Mouse (Mus musculus) intestine, embryonic 16.5 days (tissue): ENCODE results near the gene Supt6. TPM values are rescaled to one million over a fixed set of nuclear protein-coding genes. Genes with fewer than 3 reads are reported as not detected.
A peak's percentile ranks its signal among the peaks of the same experiment; 100 is the strongest.

Experiments used
- ATAC-seq: fragments of 200-750 bp; cut with Nextera tagmentation; 2 replicates; pipeline ENCODE4 v1.8.0; 2017; ENCODE audit warnings: moderate TSS enrichment, moderate library complexity
- H3K27ac ChIP-seq: fragments of 300-500 bp; sonication (generic); 2 replicates; pipeline ENCODE4 v1.5.1; 2014; ENCODE audit warnings: mild to moderate bottlenecking, low read length
- H3K27me3 ChIP-seq: fragments of 300-500 bp; sonication (generic); replicated peaks from 2 replicates; pipeline ENCODE4 v1.6.1; 2014; ENCODE audit warnings: low read length, control low read depth, mixed read lengths; ENCODE audit not compliant: control insufficient read depth, insufficient read depth
- H3K36me3 ChIP-seq: fragments of 300-500 bp; sonication (generic); 2 replicates; pipeline ENCODE4 v1.6.1; 2014; ENCODE audit warnings: low read length, control low read depth; ENCODE audit not compliant: control insufficient read depth, insufficient read depth
- H3K4me1 ChIP-seq: fragments of 300-500 bp; sonication (generic); 2 replicates; pipeline ENCODE4 v1.6.1; 2014; ENCODE audit warnings: low read length, control low read depth, mixed read lengths; ENCODE audit not compliant: control insufficient read depth, insufficient read depth
- H3K4me2 ChIP-seq: fragments of 300-500 bp; sonication (generic); 2 replicates; pipeline ENCODE4 v1.6.1; 2014; ENCODE audit warnings: low read depth, low read length, control low read depth
- H3K4me3 ChIP-seq: fragments of 300-500 bp; sonication (generic); 2 replicates; pipeline ENCODE4 v1.5.1; 2014; ENCODE audit warnings: mild to moderate bottlenecking, low read length
- H3K9ac ChIP-seq: fragments of 300-500 bp; sonication (generic); 2 replicates; pipeline ENCODE4 v1.6.1; 2014; ENCODE audit warnings: low read depth, low read length
- H3K9me3 ChIP-seq: fragments of 300-500 bp; sonication (generic); 2 replicates; pipeline ENCODE4 v1.6.1; 2016; ENCODE audit warnings: low read length, control low read depth; ENCODE audit not compliant: control insufficient read depth
- WGBS: fragments of 180-500 bp; shearing (Covaris S2); extraction: QIAGEN DNeasy Blood & Tissue Kit; methylation state at CpG from one replicate; pipeline ENCODE4 v1.1.7; 2014; 5-methylcytosine and 5-hydroxymethylcytosine counted together
- polyA plus RNA-seq: library from polyadenylated mRNA; unstranded; fragments of >200 nt; fragmentation: Nextera tagmentation; extraction: Ambion mirVana; gene quantifications from 2 replicates; pipeline ENCODE4 v1.2.1, GENCODE M21; 2015

Gene Supt6
- polyA plus RNA-seq, 1 experiment from 2014 or later = 19.6 TPM

DNA sequence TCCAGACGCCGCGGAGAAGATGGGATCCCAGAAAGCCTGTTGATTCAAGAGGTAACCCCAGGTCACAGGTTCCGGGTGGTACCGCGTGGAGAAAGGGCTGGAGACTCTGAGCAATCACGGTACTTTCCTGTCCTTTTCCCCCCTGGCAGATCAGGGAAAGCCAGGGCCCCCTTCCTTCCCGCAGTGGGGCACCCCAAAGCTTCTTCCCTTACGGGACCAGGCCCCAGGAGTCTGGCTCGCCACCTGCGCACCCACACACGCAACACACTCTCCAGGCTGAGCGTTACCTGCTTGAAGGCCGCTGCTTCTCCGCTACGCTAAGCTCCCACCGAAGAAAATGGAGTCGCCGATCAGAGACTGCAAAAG lies 543 bp downstream of the Supt6 start:
- Histone ChIP-seq H3K4me1 (peaks cover 19% of the 10 kb centered on the region), H3K4me3 (peak overlapping the region; percentile 74), H3K36me3 (peaks cover 4% of the 10 kb centered on the region), H3K9me3 (no peaks in the 10 kb centered on the region), H3K27ac (peak overlapping the region; percentile 99), H3K4me2 (peak overlapping the region; percentile 61), H3K9ac (peak overlapping the region; percentile 81), H3K27me3 (no peaks in the 10 kb centered on the region)
- under 1% methylated on average over 19 of the region's 19 CpGs for WGBS
- no peak; the same call in 1 of the 2 replicates for ATAC-seq

DNA sequence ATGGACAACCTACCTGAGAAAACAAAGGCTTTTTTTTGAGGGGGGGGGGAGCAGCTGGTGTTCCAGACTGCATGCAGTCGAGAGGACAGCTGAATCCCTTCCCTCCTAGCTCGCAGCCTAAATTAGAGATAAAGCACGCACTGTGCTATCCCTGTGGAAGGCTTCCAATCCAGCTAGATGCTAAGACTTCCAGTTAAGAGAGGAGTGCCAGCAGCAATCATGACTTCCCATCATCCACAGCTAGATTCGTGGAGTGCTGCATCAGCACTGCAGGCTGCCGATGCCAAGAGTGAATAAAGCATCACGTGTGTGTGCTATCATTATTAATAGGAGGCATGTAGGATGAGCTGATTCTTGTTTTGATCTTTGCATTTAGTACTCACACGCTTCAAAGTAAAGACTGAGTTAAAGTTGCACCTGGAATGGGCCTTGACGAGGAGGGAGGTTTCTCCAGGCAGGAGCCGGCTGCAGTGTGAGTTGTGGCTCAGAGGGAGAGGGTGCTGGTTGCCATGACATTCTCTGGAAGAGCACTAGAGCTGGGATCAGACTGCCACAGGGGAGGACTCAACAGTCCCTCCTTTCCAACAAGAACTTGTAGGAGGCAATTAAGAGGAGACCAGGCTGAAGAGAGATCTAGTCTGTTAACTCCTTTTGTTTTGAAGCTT lies 5.5 kb downstream of the Supt6 start:
- Histone ChIP-seq H3K4me2 (no peak overlapping the region), H3K9ac (no peak overlapping the region), H3K4me1 (peaks cover 10% of the 10 kb centered on the region), H3K36me3 (peaks cover 5% of the 10 kb centered on the region), H3K27ac (no peak overlapping the region), H3K4me3 (no peak overlapping the region), H3K9me3 (no peaks in the 10 kb centered on the region), H3K27me3 (no peaks in the 10 kb centered on the region)
- no peak for ATAC-seq
- WGBS = 87% methylated on average over 9 of the region's 9 CpGs

DNA sequence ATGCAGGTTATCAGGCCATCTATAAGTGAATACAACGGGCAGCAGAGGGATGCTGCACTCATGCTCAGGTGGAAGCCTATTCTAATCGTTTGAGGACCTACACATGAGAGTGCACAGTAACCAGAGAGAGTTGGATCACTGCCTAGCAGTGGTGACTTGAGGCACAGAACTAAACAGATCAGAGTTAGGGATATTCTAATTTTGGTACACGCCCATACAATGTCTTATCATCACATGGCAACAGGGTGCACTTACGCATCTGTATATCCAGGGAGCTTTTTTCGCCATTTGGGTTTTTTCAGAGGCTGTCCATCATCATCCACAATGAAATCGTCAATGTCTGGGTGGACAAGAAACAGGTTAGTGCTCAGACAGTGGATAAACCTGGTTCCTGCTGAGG lies 14.3 kb downstream of the Supt6 start:
- H3K27ac ChIP-seq = no peak overlapping the region
- H3K27me3 ChIP-seq = no peaks in the 10 kb centered on the region
- peaks cover 41% of the 10 kb centered on the region for H3K36me3 ChIP-seq
- H3K9ac ChIP-seq = no peak overlapping the region
- WGBS = 89% methylated on average over 6 of the region's 6 CpGs
- H3K4me2 ChIP-seq = no peak overlapping the region
- no peak overlapping the region for H3K4me3 ChIP-seq
- ATAC-seq = no peak
- no peaks in the 10 kb centered on the region for H3K4me1 ChIP-seq
- H3K9me3 ChIP-seq = no peaks in the 10 kb centered on the region

DNA sequence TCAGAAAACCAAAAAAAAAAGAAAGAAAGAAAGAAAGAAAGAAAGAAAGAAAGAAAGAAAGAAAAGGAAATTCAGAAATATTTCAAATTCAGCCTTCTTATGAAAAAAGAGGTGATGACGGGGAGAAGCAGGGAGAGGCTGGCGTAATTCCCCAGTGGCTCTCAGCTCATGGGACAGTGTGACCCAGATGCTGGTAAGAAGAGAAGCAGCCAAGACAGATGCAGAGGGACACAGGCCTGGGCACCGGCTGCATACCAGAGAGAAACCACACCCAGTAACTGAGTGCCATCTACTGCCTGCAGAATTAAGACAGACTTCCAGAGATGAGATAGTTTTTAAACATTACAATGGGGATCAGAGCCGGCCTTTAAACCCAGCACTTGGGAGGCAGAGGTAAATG lies 22.2 kb downstream of the Supt6 start:
- Histone ChIP-seq H3K4me2 (no peak overlapping the region), H3K36me3 (peaks cover 46% of the 10 kb centered on the region), H3K27me3 (no peaks in the 10 kb centered on the region), H3K9me3 (no peaks in the 10 kb centered on the region), H3K4me3 (no peak overlapping the region), H3K4me1 (no peaks in the 10 kb centered on the region), H3K27ac (no peak overlapping the region), H3K9ac (no peak overlapping the region)
- WGBS = 90% methylated on average over 4 of the region's 4 CpGs
- no peak for ATAC-seq

- Histone ChIP-seq H3K4me3 (no peak overlapping the region), H3K9ac (no peak overlapping the region), H3K27ac (no peak overlapping the region), H3K9me3 (no peaks in the 10 kb centered on the region), H3K27me3 (no peaks in the 10 kb centered on the region), H3K4me2 (no peak overlapping the region), H3K36me3 (peaks cover 26% of the 10 kb centered on the region), H3K4me1 (no peaks in the 10 kb centered on the region)
- ATAC-seq = no peak
- WGBS = 87% methylated on average over 11 of the region's 11 CpGs
Observed at GRCm38 (mm10) chr11:78215709-78216317, 30.0 kb downstream of the Supt6 start.

GRCm38 (mm10) chr11:78213086-78213817 lies 32.5 kb downstream of the Supt6 start:
- H3K9me3 ChIP-seq = no peaks in the 10 kb centered on the region
- no peak overlapping the region for H3K27ac ChIP-seq
- no peak for ATAC-seq
- no peak overlapping the region for H3K4me3 ChIP-seq
- no peaks in the 10 kb centered on the region for H3K27me3 ChIP-seq
- H3K4me2 ChIP-seq = no peak overlapping the region
- no peaks in the 10 kb centered on the region for H3K4me1 ChIP-seq
- no peak overlapping the region for H3K9ac ChIP-seq
- peaks cover 25% of the 10 kb centered on the region for H3K36me3 ChIP-seq
- 90% methylated on average over 14 of the region's 14 CpGs for WGBS

DNA sequence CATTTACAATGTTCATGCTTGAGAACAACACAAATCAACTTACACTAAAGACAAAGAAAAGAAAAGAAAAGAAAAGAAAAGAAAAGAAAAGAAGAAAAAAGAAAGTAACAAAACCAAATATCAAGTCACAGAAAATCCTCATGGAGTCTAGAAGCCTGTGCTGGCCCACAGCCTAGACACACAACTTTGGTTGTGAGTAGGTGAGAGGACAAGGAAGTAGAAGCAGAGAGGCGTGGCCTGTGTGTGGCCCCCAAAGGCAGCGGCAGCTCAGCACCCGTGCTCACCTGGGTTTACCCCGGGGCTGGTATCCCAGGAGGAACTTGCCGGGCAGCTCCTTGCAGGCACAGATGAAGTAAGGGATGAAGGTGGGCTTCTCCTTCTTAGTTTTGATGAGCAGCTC lies 34.3 kb downstream of the Supt6 start:
- no peak overlapping the region for H3K4me2 ChIP-seq
- H3K9me3 ChIP-seq = no peaks in the 10 kb centered on the region
- ATAC-seq = no peak
- H3K36me3 ChIP-seq = peaks cover 28% of the 10 kb centered on the region
- H3K9ac ChIP-seq = no peak overlapping the region
- WGBS = 75% methylated on average over 5 of the region's 5 CpGs
- no peaks in the 10 kb centered on the region for H3K27me3 ChIP-seq
- H3K4me3 ChIP-seq = no peak overlapping the region
- no peak overlapping the region for H3K27ac ChIP-seq
- no peaks in the 10 kb centered on the region for H3K4me1 ChIP-seq

DNA sequence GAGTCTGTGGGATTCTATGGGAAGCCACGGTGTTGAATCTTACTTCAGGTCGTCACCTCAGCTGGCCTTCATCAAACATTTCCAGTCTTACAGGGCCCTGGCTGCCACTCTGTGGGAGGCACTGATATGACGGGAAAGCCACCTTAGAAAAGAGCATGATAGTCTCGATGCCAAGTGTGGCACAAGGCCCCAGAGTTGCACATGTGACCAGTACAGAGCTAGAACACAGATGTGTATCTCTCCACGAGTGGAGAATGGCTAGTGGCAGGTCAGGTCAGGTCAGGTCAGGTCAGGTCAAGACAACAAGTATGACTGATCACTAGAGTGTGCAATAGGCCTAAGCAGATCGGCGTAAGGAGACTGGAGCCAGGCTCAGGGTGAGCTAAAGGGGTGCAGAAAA lies 35.2 kb downstream of the Supt6 start:
- no peaks in the 10 kb centered on the region for H3K27me3 ChIP-seq
- no peak for ATAC-seq
- no peaks in the 10 kb centered on the region for H3K9me3 ChIP-seq
- H3K4me3 ChIP-seq = no peak overlapping the region
- 57% methylated on average over 7 of the region's 7 CpGs for WGBS
- no peak overlapping the region for H3K4me2 ChIP-seq
- H3K4me1 ChIP-seq = peaks cover 4% of the 10 kb centered on the region
- H3K36me3 ChIP-seq = peaks cover 28% of the 10 kb centered on the region
- H3K9ac ChIP-seq = no peak overlapping the region
- no peak overlapping the region for H3K27ac ChIP-seq

- 91% methylated on average over 6 of the region's 6 CpGs for WGBS
- H3K4me2 ChIP-seq = no peak overlapping the region
- no peaks in the 10 kb centered on the region for H3K27me3 ChIP-seq
- peaks cover 10% of the 10 kb centered on the region for H3K4me1 ChIP-seq
- H3K9me3 ChIP-seq = no peaks in the 10 kb centered on the region
- H3K36me3 ChIP-seq = peaks cover 28% of the 10 kb centered on the region
- H3K9ac ChIP-seq = no peak overlapping the region
- no peak overlapping the region for H3K27ac ChIP-seq
- ATAC-seq = no peak
- H3K4me3 ChIP-seq = no peak overlapping the region
Observed at GRCm38 (mm10) chr11:78209886-78210285, 35.9 kb downstream of the Supt6 start.
